Mouse (Mus musculus) small intestine, adult 2 months (tissue): ENCODE measurements around the gene Chml.

Experiments used
- CTCF ChIP-seq: fragments of 200-500 bp; IDR thresholded peaks from 2 replicates; pipeline ENCODE4 v1.5.1; 2012; ENCODE audit warnings: low read depth, mild to moderate bottlenecking, control low read depth, inconsistent platforms, low read length, moderate library complexity, mixed read lengths; ENCODE audit not compliant: insufficient replicate concordance, insufficient read length; ENCODE audit errors: extremely low read depth
- POLR2A ChIP-seq: fragments of 200-500 bp; IDR thresholded peaks from 2 replicates; pipeline ENCODE4 v1.6.1; 2012; ENCODE audit warnings: low read depth, mild to moderate bottlenecking, control low read depth, inconsistent platforms, low read length, moderate library complexity

DNA sequence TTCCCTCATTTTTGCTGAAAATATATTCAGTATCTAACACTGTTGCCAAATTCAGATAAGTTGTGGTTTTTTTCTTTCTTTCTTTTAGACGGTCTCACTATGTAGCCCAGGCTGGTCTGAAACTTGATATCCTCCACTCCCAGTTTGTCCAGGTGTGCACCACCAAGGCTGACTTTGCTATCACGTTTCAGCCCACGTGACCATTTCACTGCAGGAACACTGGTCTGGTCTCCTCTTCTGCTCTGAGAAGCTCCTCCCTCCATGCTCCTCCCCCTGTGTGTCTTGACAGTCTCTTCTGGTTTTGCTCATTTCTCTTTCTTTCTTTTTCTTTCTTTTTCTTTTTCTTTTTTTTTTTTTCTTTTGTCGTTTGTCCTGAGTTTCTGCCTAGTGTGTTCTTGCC is 7.1 kb upstream of the Chml start:
- no peak for TF ChIP-seq CTCF
- TF ChIP-seq POLR2A: no peak
